Mouse (Mus musculus): ENCODE results near the gene Actr1a.

The Actr1a gene

GRCm38 (mm10) chr19:46327531-46328064, 68.0 kb downstream of the Actr1a start:
- no peak for DNase-seq (ENCODE audit: low read depth, low spot score)
